35 mouse cellular contexts compared by ENCODE assay signal in the genomic region with DNA sequence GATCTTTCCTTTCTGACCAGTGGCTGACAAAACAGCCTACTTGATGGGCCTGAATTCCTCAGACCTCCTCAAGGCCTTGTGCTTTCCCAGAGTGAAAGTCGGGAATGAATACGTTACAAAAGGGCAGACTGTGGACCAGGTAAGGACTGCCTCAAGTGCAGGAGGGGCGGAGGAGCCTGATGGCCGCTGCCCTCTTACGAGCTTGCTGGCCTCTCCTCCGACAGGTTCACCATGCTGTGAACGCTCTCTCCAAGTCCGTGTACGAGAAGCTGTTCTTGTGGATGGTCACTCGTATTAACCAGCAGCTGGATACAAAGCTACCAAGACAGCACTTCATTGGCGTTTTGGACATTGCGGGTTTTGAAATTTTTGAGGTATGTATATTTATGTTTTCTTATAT. TPM values are rescaled to one million over a fixed set of nuclear protein-coding genes. Genes with fewer than 3 reads are reported as not detected.
"Had no signal": no experiment of that assay in that cellular context is flagged by ENCODE, and none has a peak within 500 bp of the region (broad histone marks: within the 10 kb centered on the region; RNA-seq: fewer than 3 reads in every experiment).

No protein-coding gene starts in this region.

- ATAC-seq: liver, embryonic 12.5 days; lung, postnatal 0 days; midbrain, embryonic 13.5 days; midbrain, embryonic 15.5 days; midbrain, embryonic 16.5 days had no signal

- H3K4me1 ChIP-seq: limb, embryonic 12.5 days; limb, embryonic 15.5 days; liver, embryonic 12.5 days; liver, embryonic 13.5 days; liver, embryonic 15.5 days; lung, embryonic 15.5 days; midbrain, embryonic 12.5 days; midbrain, embryonic 13.5 days; midbrain, embryonic 15.5 days; neural tube, embryonic 12.5 days had no signal

- DNase-seq: left cerebral cortex, postnatal 4 days; liver; liver, embryonic 13.5 days; liver, postnatal 0 days; lung, adult 18-20 months; lung, adult 2 months; lung, embryonic 14.5 days; lung, postnatal 10 days; lung, postnatal 14 days; lung, postnatal 36 days; lung, postnatal 4 days; midbrain, embryonic 14.5 days had no signal

- H3K27ac ChIP-seq: limb, embryonic 10.5 days; limb, embryonic 12.5 days; limb, embryonic 13.5 days; limb, embryonic 15.5 days; liver, embryonic 12.5 days; liver, embryonic 13.5 days; liver, embryonic 14.5 days; liver, embryonic 15.5 days; lung, embryonic 15.5 days; macrophage; midbrain, embryonic 10.5 days; midbrain, embryonic 12.5 days; midbrain, embryonic 13.5 days; midbrain, embryonic 15.5 days; neural tube, embryonic 12.5 days had no signal

- H3K9me3 ChIP-seq: limb, embryonic 10.5 days; limb, embryonic 12.5 days; limb, embryonic 13.5 days; limb, embryonic 15.5 days; liver, embryonic 12.5 days; liver, embryonic 13.5 days; liver, embryonic 15.5 days; lung, embryonic 15.5 days; midbrain, embryonic 10.5 days; midbrain, embryonic 12.5 days; midbrain, embryonic 13.5 days; midbrain, embryonic 15.5 days; neural tube, embryonic 12.5 days had no signal

- H3K4me2 ChIP-seq: limb, embryonic 12.5 days; limb, embryonic 13.5 days; limb, embryonic 15.5 days; liver, embryonic 11.5 days; liver, embryonic 12.5 days; liver, embryonic 13.5 days; liver, embryonic 15.5 days; lung, embryonic 14.5 days; lung, embryonic 15.5 days; midbrain, embryonic 11.5 days; midbrain, embryonic 12.5 days; midbrain, embryonic 13.5 days; midbrain, embryonic 15.5 days; neural tube, embryonic 12.5 days had no signal

- H3K9ac ChIP-seq: limb, embryonic 12.5 days; limb, embryonic 13.5 days; limb, embryonic 15.5 days; liver, embryonic 12.5 days; liver, embryonic 13.5 days; liver, embryonic 14.5 days; liver, embryonic 15.5 days; liver, postnatal 0 days; lung, embryonic 14.5 days; lung, embryonic 15.5 days; midbrain, embryonic 12.5 days; midbrain, embryonic 13.5 days; midbrain, embryonic 15.5 days; neural tube, embryonic 12.5 days had no signal

- H3K4me3 ChIP-seq: limb, embryonic 10.5 days; limb, embryonic 12.5 days; limb, embryonic 13.5 days; limb, embryonic 15.5 days; liver, embryonic 12.5 days; liver, embryonic 13.5 days; liver, embryonic 15.5 days; lung, embryonic 15.5 days; megakaryocyte, embryonic 14.5 days; midbrain, embryonic 10.5 days; midbrain, embryonic 12.5 days; midbrain, embryonic 13.5 days; midbrain, embryonic 15.5 days; neural tube, embryonic 12.5 days had no signal

- H3K36me3 ChIP-seq: limb, embryonic 10.5 days; limb, embryonic 12.5 days; limb, embryonic 13.5 days; limb, embryonic 15.5 days; liver, embryonic 12.5 days; liver, embryonic 13.5 days; liver, embryonic 15.5 days; lung, embryonic 15.5 days; midbrain, embryonic 10.5 days; midbrain, embryonic 12.5 days; midbrain, embryonic 13.5 days; midbrain, embryonic 15.5 days; neural tube, embryonic 12.5 days had no signal

RNA-seq across cellular contexts. Expression of a gene that starts 9.1 kb away (rescaled TPM):
- total RNA-seq: liver, adult 2 months; megakaryocyte progenitor cell, adult 5-6 weeks; megakaryocyte-erythroid progenitor cell, adult 5-6 weeks; monocyte, adult 5-6 weeks had no signal
- polyA plus RNA-seq: liver, adult 2 months had no signal
